Mouse (Mus musculus): Measurements from ENCODE around the gene Tmem238. TPM values are rescaled to one million over a fixed set of nuclear protein-coding genes. Genes with fewer than 3 reads are reported as not detected.
"Not testable (repeated sequence)": the region's sequence is repeated elsewhere in the genome, so short reads cannot be mapped to it uniquely, and the experiment has no call there.

Tmem238 gene
- total and polyA plus RNA-seq, 3 experiments = 23.8 to 31.3 TPM; not detected in 1

- Histone ChIP-seq H3K27ac (ENCODE audit: control insufficient read depth, low read depth, low read length) (peak overlapping the region; percentile 84), H3K79me2 (ENCODE audit: control insufficient read depth, insufficient read depth, low read length, poor library complexity) (peaks cover 32% of the 10 kb centered on the region), H3K9ac (ENCODE audit: control insufficient read depth, low read depth, low read length, poor library complexity, severe bottlenecking) (peak overlapping the region; percentile 93), H3K4me3 (ENCODE audit: control insufficient read depth in 1 of 2, insufficient read depth in 1 of 2, low read depth in 2 of 2, low read length in 2 of 2) (peak overlapping the region; percentile 86 to 96), H3K4me1 (ENCODE audit: control insufficient read depth in 1 of 2, insufficient read depth in 2 of 2, low read length in 2 of 2) (peaks cover 0 to 14% of the 10 kb centered on the region in 2 experiments; a peak in 3 of 4 replicates)
- H3K9me3 ChIP-seq (replicated peaks; ENCODE audit: insufficient read depth, low read length); H3K36me3 ChIP-seq (ENCODE audit: control insufficient read depth in 1 of 2, insufficient read depth in 2 of 2, low read length in 2 of 2); DNase-seq (ENCODE audit: low read depth, low spot score); H3K27me3 ChIP-seq (ENCODE audit: control insufficient read depth in 1 of 2, insufficient read depth in 2 of 2, low read length in 2 of 2): not testable (repeated sequence)
- 0 out of 4 replicates have a peak, but pooled peaks of 1 of the 2 experiments have one; percentile 59 for TF ChIP-seq POLR2A (IDR thresholded peaks at IDR 0.05; ENCODE audit: control insufficient read depth in 1 of 2, insufficient read depth in 1 of 2, low read depth in 1 of 2, low read length in 2 of 2, poor library complexity in 1 of 2)
These were observed 3.8 kb upstream of the Tmem238 start for GRCm38 (mm10) chr7:4793248-4793647.

DNA sequence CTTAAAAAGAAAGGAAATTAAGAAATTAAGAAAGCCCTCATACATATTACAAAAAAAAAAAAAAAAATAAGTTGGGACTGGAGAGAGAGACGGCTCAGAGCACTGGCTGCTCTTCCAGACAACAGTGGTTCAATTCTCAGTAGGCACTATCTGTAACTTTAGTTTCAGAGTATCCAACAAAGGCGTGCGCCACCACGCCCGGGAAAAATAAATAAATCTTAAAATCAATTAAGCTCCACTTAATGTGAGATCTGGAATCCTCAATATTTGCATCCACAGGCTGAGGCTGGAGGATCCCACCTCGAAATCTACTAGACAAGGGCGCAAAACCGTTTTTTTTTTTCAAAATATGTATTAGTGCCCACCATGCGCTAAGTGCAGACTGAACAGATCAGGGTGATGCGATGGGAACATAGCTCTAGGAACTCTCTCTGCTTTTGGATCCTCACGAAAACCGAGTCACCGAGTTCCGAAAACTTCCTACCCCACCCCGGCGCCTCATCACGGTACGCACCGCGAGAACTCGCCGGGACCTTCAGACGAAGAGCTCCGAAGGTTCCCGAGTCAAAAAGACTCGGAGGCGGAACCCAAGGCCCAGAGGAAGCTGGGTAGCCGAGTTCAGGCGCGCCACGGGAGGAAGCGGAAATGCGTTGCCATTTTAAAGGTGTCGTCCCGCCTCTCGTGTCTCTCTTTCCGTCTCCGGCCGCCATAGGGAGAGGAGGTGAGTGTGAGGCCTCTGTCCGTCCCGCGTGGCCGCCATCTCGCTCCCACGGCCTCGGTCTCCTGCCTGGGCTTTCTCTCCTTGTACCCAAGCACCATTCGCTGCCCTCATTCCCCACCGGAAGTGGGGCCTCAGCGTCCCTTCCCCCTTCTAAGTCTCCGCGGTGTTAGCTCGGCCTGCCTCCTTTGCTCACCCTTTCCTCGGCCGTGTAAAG is 3.1 kb upstream of the Tmem238 start, which contains the start of gene Rpl28:
TSS of gene Rpl28 (plus strand) at position 597 of the 935 bp plus-strand sequence.
- H3K4me1 ChIP-seq (ENCODE audit: control insufficient read depth in 1 of 2, insufficient read depth in 2 of 2, low read length in 2 of 2) = peaks cover under 1 to 19% of the 10 kb centered on the region in 2 experiments; a peak in 3 of 4 replicates
- H3K36me3 ChIP-seq (ENCODE audit: control insufficient read depth in 1 of 2, insufficient read depth in 2 of 2, low read length in 2 of 2) = peaks cover 9 to 14% of the 10 kb centered on the region in 2 experiments
- no peaks in the 10 kb centered on the region for H3K27me3 ChIP-seq (ENCODE audit: control insufficient read depth in 1 of 2, insufficient read depth in 2 of 2, low read length in 2 of 2)
- peak; percentile 47; the same call in 1 of the 2 replicates for TF ChIP-seq ZNF384 (IDR thresholded peaks at IDR 0.05; ENCODE audit: low read depth, low read length)
- TF ChIP-seq MAZ (IDR thresholded peaks at IDR 0.05; ENCODE audit: low read depth, low read length) = no peak; the same call in 1 of the 2 replicates
- peak; percentile 98 for TF ChIP-seq NELFE (IDR thresholded peaks at IDR 0.05; ENCODE audit: low read depth, low read length)
- no peak for TF ChIP-seq EP300 (IDR thresholded peaks at IDR 0.05; ENCODE audit: low read depth in 1 of 2, low read length in 2 of 2)
- TF ChIP-seq GABPA (IDR thresholded peaks at IDR 0.05; ENCODE audit: low read depth, low read length) = no peak
- TF ChIP-seq SIN3A (IDR thresholded peaks at IDR 0.05; ENCODE audit: low read length) = peak; percentile 76
- peak; percentile 23; the same call in 1 of the 2 replicates for TF ChIP-seq ETS1 (IDR thresholded peaks at IDR 0.05; ENCODE audit: low read depth, low read length)
- TF ChIP-seq TAL1 (IDR thresholded peaks at IDR 0.05; ENCODE audit: low read length) = no peak
- TF ChIP-seq RCOR1 (IDR thresholded peaks at IDR 0.05; ENCODE audit: low read depth, low read length) = peak; percentile 62
- peak; percentile 91 for TF ChIP-seq MAX (IDR thresholded peaks at IDR 0.05; ENCODE audit: low read length)
- no peak for TF ChIP-seq CTCF (IDR thresholded peaks at IDR 0.05 in 2 of 3, conservative IDR thresholded peaks at IDR 0.05 in 1 of 3; ENCODE audit: control insufficient read depth in 1 of 3, insufficient read depth in 1 of 3, low read depth in 2 of 3, low read length in 3 of 3, poor library complexity in 1 of 3, severe bottlenecking in 1 of 3)
- TF ChIP-seq RAD21 (IDR thresholded peaks at IDR 0.05; ENCODE audit: low read depth, low read length) = no peak
- TF ChIP-seq GATA1 (IDR thresholded peaks at IDR 0.05; ENCODE audit: low read depth, low read length) = no peak
- peak; percentile 73; the same call in 1 of the 2 replicates for TF ChIP-seq E2F4 (IDR thresholded peaks at IDR 0.05; ENCODE audit: borderline replicate concordance, low read depth, low read length)
- no peak for TF ChIP-seq ZKSCAN1 (IDR thresholded peaks at IDR 0.05; ENCODE audit: low read depth, low read length)
- peak; percentile 89 for TF ChIP-seq ZMIZ1 (IDR thresholded peaks at IDR 0.05; ENCODE audit: low read depth, low read length)
- peak; percentile 86 for TF ChIP-seq CHD2 (IDR thresholded peaks at IDR 0.05; ENCODE audit: low read length)
- no peak for TF ChIP-seq BHLHE40 (IDR thresholded peaks at IDR 0.05; ENCODE audit: borderline replicate concordance, low read depth, low read length)
- peak; percentile 89 for TF ChIP-seq TCF12 (IDR thresholded peaks at IDR 0.05; ENCODE audit: low read depth, low read length)
- TF ChIP-seq POLR2A (IDR thresholded peaks at IDR 0.05; ENCODE audit: control insufficient read depth in 1 of 2, insufficient read depth in 1 of 2, low read depth in 1 of 2, low read length in 2 of 2, poor library complexity in 1 of 2) = peak; percentile 82 to 98
- no peak for TF ChIP-seq MAFK (IDR thresholded peaks at IDR 0.05; ENCODE audit: borderline replicate concordance, low read depth, low read length)
- TF ChIP-seq NRF1 (IDR thresholded peaks at IDR 0.05; ENCODE audit: insufficient read depth, low read depth, low read length, poor library complexity, severe bottlenecking) = 0 out of 2 replicates have a peak, but pooled peaks have one; percentile 17
- TF ChIP-seq HCFC1 (IDR thresholded peaks at IDR 0.05; ENCODE audit: low read depth, low read length) = peak; percentile 94
- no peak for TF ChIP-seq ZC3H11A (IDR thresholded peaks at IDR 0.05; ENCODE audit: low read depth, low read length)
- peak; percentile 86 for TF ChIP-seq ELF1 (IDR thresholded peaks at IDR 0.05; ENCODE audit: low read depth, low read length)
- no peak; the same call in 1 of the 2 replicates for TF ChIP-seq JUND (IDR thresholded peaks at IDR 0.05; ENCODE audit: low read depth, low read length)
- peak; percentile 97 for TF ChIP-seq POLR2AphosphoS2 (IDR thresholded peaks at IDR 0.05; ENCODE audit: low read length)
- peak; percentile 98 for TF ChIP-seq TBP (IDR thresholded peaks at IDR 0.05; ENCODE audit: low read depth, low read length)
- TF ChIP-seq POLR2AphosphoS5 (IDR thresholded peaks at IDR 0.05; ENCODE audit: borderline replicate concordance, low read depth, low read length) = peak; percentile 89; the same call in 1 of the 2 replicates

More for the DNA sequence above, 3.1 kb upstream of the Tmem238 start, which contains the start of gene Rpl28:
- DNase-seq (ENCODE audit: low read depth, low spot score) = peak; percentile 97
- H3K27ac ChIP-seq (ENCODE audit: control insufficient read depth, low read depth, low read length) = peak within 1 kb of the TSS; percentile 93
- no peaks in the 10 kb centered on the region for H3K9me3 ChIP-seq (replicated peaks; ENCODE audit: insufficient read depth, low read length)
- peak within 1 kb of the TSS; percentile 93 for H3K9ac ChIP-seq (ENCODE audit: control insufficient read depth, low read depth, low read length, poor library complexity, severe bottlenecking)
- peaks cover 37% of the 10 kb centered on the region for H3K79me2 ChIP-seq (ENCODE audit: control insufficient read depth, insufficient read depth, low read length, poor library complexity)
- peak within 1 kb of the TSS; percentile 86 to 96 for H3K4me3 ChIP-seq (ENCODE audit: control insufficient read depth in 1 of 2, insufficient read depth in 1 of 2, low read depth in 2 of 2, low read length in 2 of 2)
